Mouse (Mus musculus) small intestine, adult 10 weeks (tissue): ENCODE measurements around the gene Xntrpc. TPM values are rescaled to one million over a fixed set of nuclear protein-coding genes. Genes with fewer than 3 reads are reported as not detected.

Experiments used
- polyA plus RNA-seq: library from polyadenylated mRNA; stranded (reverse); fragments of 350-450 nt; fragmentation: Illumina TruSeq; extraction: RNeasy Lipid Tissue Mini Kit (QIAGEN cat#74804); gene quantifications from one replicate; pipeline ENCODE4 v1.2.3, GENCODE M21; 2014; ENCODE audit warnings: low replicate concordance

The Xntrpc gene
- 0.11 TPM for polyA plus RNA-seq

GRCm38 (mm10) chr7:102065046-102065891 is at the start of gene Xntrpc, which contains the start of the genes Rnf121 and Xndc1:
Gene Xntrpc (plus strand): TSS chr7:102065713.
Gene Rnf121 (minus strand): TSS chr7:102065469.
Gene Xndc1 (plus strand): TSS chr7:102065511.

GRCm38 (mm10) chr7:102018590-102018989 is 46.9 kb upstream of the Xntrpc start, which contains the start of gene Il18bp:
Gene Il18bp (minus strand): TSS chr7:102018690.

GRCm38 (mm10) chr7:102082816-102083215 is 17.3 kb downstream of the Xntrpc start, which contains the start of gene Trpc2:
Gene Trpc2 (plus strand): TSS chr7:102083116.

GRCm38 (mm10) chr7:102101487-102101886 is 36.0 kb downstream of the Xntrpc start, which contains the start of gene Art1:
Gene Art1 (plus strand): TSS chr7:102101743.

GRCm38 (mm10) chr7:102109171-102109570 is 43.7 kb downstream of the Xntrpc start, which contains the start of gene Art5:
Gene Art5 (minus strand): TSS chr7:102109489.

GRCm38 (mm10) chr7:102116579-102117331 is 51.2 kb downstream of the Xntrpc start, which contains the start of gene Chrna10:
Gene Chrna10 (minus strand): TSS chr7:102116828.

Other genes starting within 250 kb of the Xntrpc start
- not detected for gene Phox2a, start 247.4 kb upstream of the Xntrpc start, polyA plus RNA-seq
- gene Inppl1, start 227.5 kb upstream of the Xntrpc start, polyA plus RNA-seq, result 31.7 TPM
- gene Folr2, start 208.5 kb upstream of the Xntrpc start, polyA plus RNA-seq, result not detected
- gene Anapc15, start 202.0 kb upstream of the Xntrpc start, polyA plus RNA-seq, result 9.5 TPM
- not detected for gene Folr1, start 194.9 kb upstream of the Xntrpc start, polyA plus RNA-seq
- gene Lamtor1, start 159.8 kb upstream of the Xntrpc start, polyA plus RNA-seq, result 6.5 TPM
- gene Tomt, start 159.4 kb upstream of the Xntrpc start, polyA plus RNA-seq, result not detected
- 0.59 TPM for gene Lrrc51, start 131.8 kb upstream of the Xntrpc start, polyA plus RNA-seq
- 41.5 TPM for gene Numa1, start 131.6 kb upstream of the Xntrpc start, polyA plus RNA-seq
- gene Il18bp, start 47.0 kb upstream of the Xntrpc start, polyA plus RNA-seq, result 12.4 TPM
- gene Rnf121, start 244 bp upstream of the Xntrpc start, polyA plus RNA-seq, result 23.8 TPM
- 11.6 TPM for gene Xndc1, start 202 bp upstream of the Xntrpc start, polyA plus RNA-seq
- not detected for gene Trpc2, start 17.4 kb downstream of the Xntrpc start, polyA plus RNA-seq
- not detected for gene Art1, start 36.0 kb downstream of the Xntrpc start, polyA plus RNA-seq
- not detected for gene Art5, start 43.8 kb downstream of the Xntrpc start, polyA plus RNA-seq
- gene Chrna10, start 51.1 kb downstream of the Xntrpc start, polyA plus RNA-seq, result not detected
- gene Nup98, start 144.5 kb downstream of the Xntrpc start, polyA plus RNA-seq, result 29.9 TPM
- gene Pgap2, start 144.5 kb downstream of the Xntrpc start, polyA plus RNA-seq, result 27.7 TPM
- gene Rhog, start 190.3 kb downstream of the Xntrpc start, polyA plus RNA-seq, result 1.5 TPM
- 4.9 TPM for gene Stim1, start 202.1 kb downstream of the Xntrpc start, polyA plus RNA-seq